Mouse (Mus musculus) small intestine, adult 2 months (tissue): ENCODE data around the gene M1ap.

ENCODE experiments used
- CTCF ChIP-seq: fragments of 200-500 bp; IDR thresholded peaks from 2 replicates; pipeline ENCODE4 v1.5.1; 2012; ENCODE audit warnings: low read depth, mild to moderate bottlenecking, control low read depth, inconsistent platforms, low read length, moderate library complexity, mixed read lengths; ENCODE audit not compliant: insufficient replicate concordance, insufficient read length; ENCODE audit errors: extremely low read depth
- POLR2A ChIP-seq: fragments of 200-500 bp; IDR thresholded peaks from 2 replicates; pipeline ENCODE4 v1.6.1; 2012; ENCODE audit warnings: low read depth, mild to moderate bottlenecking, control low read depth, inconsistent platforms, low read length, moderate library complexity

- TF ChIP-seq CTCF (no peak), POLR2A (no peak)
These were observed 124.5 kb downstream of the M1ap start for GRCm38 (mm10) chr6:83071220-83071619.
